Mouse (Mus musculus) lung, embryonic 14.5 days (tissue): ENCODE data around the gene Wdr62. TPM values are rescaled to one million over a fixed set of nuclear protein-coding genes. Genes with fewer than 3 reads are reported as not detected.

Experiments used
- ATAC-seq: fragments of 200-750 bp; cut with Nextera tagmentation; 2 replicates; pipeline ENCODE4 v1.8.0; 2017; ENCODE audit warnings: mild to moderate bottlenecking, moderate TSS enrichment, moderate library complexity; ENCODE audit not compliant: insufficient read depth
- DNase-seq: peaks from one replicate; pipeline ENCODE4 v3.0.0-alpha.2; 2015
- H3K27ac ChIP-seq: fragments of 300-500 bp; sonication (generic); 2 replicates; pipeline ENCODE4 v1.5.1; 2014; ENCODE audit warnings: low read depth, mild to moderate bottlenecking, moderate library complexity
- H3K27me3 ChIP-seq: fragments of 300-500 bp; sonication (generic); 2 replicates; pipeline ENCODE4 v1.6.1; 2014; ENCODE audit warnings: low read length, control low read depth; ENCODE audit not compliant: insufficient read depth
- H3K36me3 ChIP-seq: fragments of 300-500 bp; sonication (generic); 2 replicates; pipeline ENCODE4 v1.6.1; 2014; ENCODE audit warnings: control low read depth; ENCODE audit not compliant: insufficient read depth
- H3K4me1 ChIP-seq: fragments of 300-500 bp; sonication (generic); 2 replicates; pipeline ENCODE4 v1.6.1; 2014; ENCODE audit warnings: antibody characterized with exemption, control low read depth; ENCODE audit not compliant: insufficient read depth
- H3K4me2 ChIP-seq: fragments of 300-500 bp; sonication (generic); 2 replicates; pipeline ENCODE4 v1.6.1; 2014; ENCODE audit warnings: mild to moderate bottlenecking
- H3K4me3 ChIP-seq: fragments of 300-500 bp; sonication (generic); 2 replicates; pipeline ENCODE4 v1.5.1; 2014; ENCODE audit warnings: low read depth, low read length
- H3K9ac ChIP-seq: fragments of 300-500 bp; sonication (generic); 2 replicates; pipeline ENCODE4 v1.6.1; 2014
- H3K9me3 ChIP-seq: fragments of 300-500 bp; sonication (generic); 2 replicates; pipeline ENCODE4 v1.6.1; 2016; ENCODE audit warnings: low read depth, low read length, control low read depth
- CTCF ChIP-seq: IDR thresholded peaks from 2 replicates; pipeline ENCODE4 v1.5.1; 2016; ENCODE audit warnings: antibody characterized with exemption, low read depth
- WGBS: fragments of 180-500 bp; shearing (Covaris S2); extraction: QIAGEN DNeasy Blood & Tissue Kit; methylation state at CpG from one replicate; pipeline ENCODE4 v1.1.7; 2014; 5-methylcytosine and 5-hydroxymethylcytosine counted together
- polyA plus RNA-seq: library from polyadenylated mRNA; unstranded; fragments of >200 nt; fragmentation: Nextera tagmentation; extraction: Ambion mirVana; gene quantifications from 2 replicates; pipeline ENCODE4 v1.2.1, GENCODE M21; 2014

Wdr62 gene
- polyA plus RNA-seq, 1 experiment from 2014 or later, result 16.3 TPM

- peak; percentile 59 for DNase-seq
Measured at GRCm38 (mm10) chr7:30314721-30315155, 34.5 kb upstream of the Wdr62 start, which contains the start of gene Syne4. Gene Syne4 (plus strand): TSS chr7:30314807.

GRCm38 (mm10) chr7:30313666-30314320, 33.6 kb upstream of the Wdr62 start:
- ATAC-seq, result no peak
- Histone ChIP-seq H3K27ac (no peak overlapping the region), H3K4me3 (no peak overlapping the region), H3K36me3 (peaks cover 9% of the 10 kb centered on the region; the same call in 1 of the 2 replicates), H3K9me3 (no peaks in the 10 kb centered on the region), H3K4me2 (no peak overlapping the region), H3K27me3 (no peaks in the 10 kb centered on the region), H3K4me1 (peaks cover 5% of the 10 kb centered on the region; the same call in 1 of the 2 replicates), H3K9ac (no peak overlapping the region)
- TF ChIP-seq CTCF, result no peak
- WGBS, result 41% methylated on average over 27 of the region's 27 CpGs
- DNase-seq, result no peak

More at GRCm38 (mm10) chr7:30314721-30315155, 34.5 kb upstream of the Wdr62 start, which contains the start of gene Syne4:
- H3K27ac ChIP-seq, result no peak within 1 kb of the TSS; the same call in 1 of the 2 replicates
- H3K27me3 ChIP-seq, result no peaks in the 10 kb centered on the region
- WGBS, result 1% methylated on average over 9 of the region's 9 CpGs
- peaks cover 9% of the 10 kb centered on the region; the same call in 1 of the 2 replicates for H3K36me3 ChIP-seq
- peak; percentile 79 for ATAC-seq
- no peak for TF ChIP-seq CTCF
- no peaks in the 10 kb centered on the region for H3K4me1 ChIP-seq
- H3K9ac ChIP-seq, result peak within 1 kb of the TSS; percentile 38
- peak within 1 kb of the TSS; percentile 33 for H3K4me3 ChIP-seq
- H3K4me2 ChIP-seq, result peak within 1 kb of the TSS; percentile 58
- no peaks in the 10 kb centered on the region for H3K9me3 ChIP-seq

GRCm38 (mm10) chr7:30310136-30310535, 29.9 kb upstream of the Wdr62 start:
- no peak overlapping the region for H3K4me2 ChIP-seq
- no peak overlapping the region for H3K4me3 ChIP-seq
- WGBS, result 82% methylated on average over 12 of the region's 12 CpGs
- H3K9ac ChIP-seq, result no peak overlapping the region
- ATAC-seq (no peak), DNase-seq (no peak)
- no peaks in the 10 kb centered on the region for H3K9me3 ChIP-seq
- H3K27ac ChIP-seq, result no peak overlapping the region
- H3K4me1 ChIP-seq, result peaks cover 5% of the 10 kb centered on the region; the same call in 1 of the 2 replicates
- peaks cover 28% of the 10 kb centered on the region; the same call in 1 of the 2 replicates for H3K36me3 ChIP-seq
- H3K27me3 ChIP-seq, result no peaks in the 10 kb centered on the region
- no peak for TF ChIP-seq CTCF

- no peaks in the 10 kb centered on the region for H3K27me3 ChIP-seq
- no peak overlapping the region for H3K27ac ChIP-seq
- H3K4me2 ChIP-seq, result peak overlapping the region; percentile 71
- H3K9me3 ChIP-seq, result no peaks in the 10 kb centered on the region
- DNase-seq (no peak), ATAC-seq (no peak)
- WGBS, result 55% methylated on average over 15 of the region's 15 CpGs
- H3K4me3 ChIP-seq, result peak overlapping the region; percentile 61
- peaks cover 30% of the 10 kb centered on the region; the same call in 1 of the 2 replicates for H3K36me3 ChIP-seq
- no peak for TF ChIP-seq CTCF
- peaks cover 5% of the 10 kb centered on the region; the same call in 1 of the 2 replicates for H3K4me1 ChIP-seq
- H3K9ac ChIP-seq, result peak overlapping the region; percentile 62
Measured at GRCm38 (mm10) chr7:30309395-30310129, 29.3 kb upstream of the Wdr62 start.

GRCm38 (mm10) chr7:30308076-30309005, 28.1 kb upstream of the Wdr62 start, which contains the start of gene Alkbh6:
Gene Alkbh6 (plus strand): TSS chr7:30308717.
- Histone ChIP-seq H3K4me2 (peak within 1 kb of the TSS; percentile 71), H3K9me3 (no peaks in the 10 kb centered on the region), H3K4me3 (peak within 1 kb of the TSS; percentile 61), H3K27ac (peak within 1 kb of the TSS; percentile 3), H3K9ac (peak within 1 kb of the TSS; percentile 62), H3K27me3 (no peaks in the 10 kb centered on the region), H3K36me3 (peaks cover 35% of the 10 kb centered on the region; the same call in 1 of the 2 replicates), H3K4me1 (peaks cover 5% of the 10 kb centered on the region; the same call in 1 of the 2 replicates)
- ATAC-seq, result peak; percentile 100
- peak; percentile 97 for DNase-seq
- 4% methylated on average over 27 of the region's 27 CpGs for WGBS
- TF ChIP-seq CTCF, result no peak

- DNase-seq, result peak; percentile 53
- TF ChIP-seq CTCF, result peak; percentile 64
Measured at GRCm38 (mm10) chr7:30306083-30306779, 26.0 kb upstream of the Wdr62 start.

More at GRCm38 (mm10) chr7:30306083-30306779, 26.0 kb upstream of the Wdr62 start:
- WGBS, result 88% methylated on average over 16 of the region's 16 CpGs
- no peaks in the 10 kb centered on the region for H3K9me3 ChIP-seq
- no peaks in the 10 kb centered on the region for H3K27me3 ChIP-seq
- H3K9ac ChIP-seq, result no peak overlapping the region
- no peak for ATAC-seq
- H3K4me1 ChIP-seq, result peaks cover 5% of the 10 kb centered on the region; the same call in 1 of the 2 replicates
- H3K27ac ChIP-seq, result no peak overlapping the region
- peaks cover 42% of the 10 kb centered on the region; the same call in 1 of the 2 replicates for H3K36me3 ChIP-seq
- H3K4me3 ChIP-seq, result no peak overlapping the region
- H3K4me2 ChIP-seq, result no peak overlapping the region
